Mouse (Mus musculus) gastrocnemius, postnatal 14 days (tissue): Measurements from ENCODE around the gene Timp2. TPM values are rescaled to one million over a fixed set of nuclear protein-coding genes. Genes with fewer than 3 reads are reported as not detected.
A peak's percentile ranks its signal among the peaks of the same experiment; 100 is the strongest.

Experiments used
- DNase-seq: peaks from one replicate; pipeline ENCODE4 v3.0.0; 2021; ENCODE audit warnings: mixed read lengths
- intact Hi-C: fragments of 180-260 bp; cut with DNase I; formaldehyde crosslinking; loops from one replicate; pipeline ENCODE4 v1.15.1; 2025; ENCODE audit warnings: low total_unique reads
- total RNA-seq, 2 experiments: library from RNA; stranded (reverse); gene quantifications; 2 replicates each; pipeline ENCODE4 v1.2.3; 2021

The Timp2 gene
- total RNA-seq, 2 experiments from 2014 or later: 119 to 133 TPM

DNA sequence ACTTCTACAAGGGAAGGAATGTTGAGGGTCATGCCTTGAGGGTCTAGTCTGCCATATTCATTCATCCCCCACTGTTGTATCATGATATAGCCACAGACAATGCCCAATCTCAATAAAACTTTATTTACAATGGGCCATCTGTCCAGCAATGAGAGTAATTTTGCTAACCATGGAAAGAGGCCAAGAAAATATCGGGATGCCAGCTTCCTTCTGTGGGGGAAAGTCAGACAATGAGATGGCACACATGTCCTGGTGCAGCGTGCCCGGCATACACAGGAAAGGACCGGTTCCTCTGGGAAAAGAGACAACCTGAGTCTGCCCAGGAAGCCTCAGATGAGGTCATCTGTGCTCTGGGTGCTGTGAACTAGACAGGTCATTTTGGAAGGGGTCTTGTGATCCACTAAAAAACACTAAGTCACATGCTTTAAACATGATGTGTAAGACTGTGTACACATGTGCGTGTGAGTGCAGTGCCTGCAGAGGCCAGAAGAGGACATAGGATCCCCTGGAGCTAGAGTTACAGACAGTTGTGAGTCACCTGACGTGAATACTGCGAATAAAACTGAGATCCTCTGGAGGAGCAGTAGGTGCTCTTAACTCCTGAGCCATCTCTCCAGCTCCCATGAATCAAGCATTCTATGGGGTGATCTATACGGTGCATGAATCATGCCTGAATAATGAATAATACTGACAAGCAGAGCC lies 9.0 kb downstream of the Timp2 start:
- intact Hi-C loops: no loop called here
- DNase-seq: no peak

DNA sequence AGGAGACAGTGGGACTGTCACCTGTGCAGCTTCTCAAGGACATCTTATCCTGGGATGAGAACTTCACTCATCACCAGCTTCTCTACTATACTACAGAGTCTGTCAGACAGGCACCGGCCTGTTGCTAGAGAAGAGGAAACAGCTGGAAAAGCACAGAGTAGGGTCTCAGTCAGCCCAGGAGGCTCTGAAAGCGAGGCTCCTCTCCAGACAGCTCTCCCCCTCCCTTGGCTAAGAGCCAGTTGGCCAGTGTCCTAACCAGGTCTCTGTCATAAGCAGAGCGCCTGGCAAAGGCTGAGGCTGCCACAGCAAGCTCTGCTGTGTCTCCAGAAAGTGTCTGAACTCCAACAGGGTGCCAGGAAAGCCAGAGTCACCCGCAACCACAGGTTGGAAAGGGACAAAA lies 9.8 kb downstream of the Timp2 start:
- intact Hi-C loops: no loop called here
- no peak for DNase-seq

GRCm38 (mm10) chr11:118343629-118344028 lies 11.9 kb downstream of the Timp2 start:
- intact Hi-C loops: no loop called here
- no peak for DNase-seq

- no peak for DNase-seq
- intact Hi-C loops: no loop called here
These were observed 13.0 kb downstream of the Timp2 start, which contains the start of gene Cep295nl for GRCm38 (mm10) chr11:118342400-118342981. Cep295nl (minus strand) TSS chr11:118342500.

GRCm38 (mm10) chr11:118337491-118338168 lies 17.9 kb downstream of the Timp2 start:
- no peak for DNase-seq
- intact Hi-C loops: no loop called here

GRCm38 (mm10) chr11:118333431-118333830 lies 22.1 kb downstream of the Timp2 start:
- intact Hi-C loops: no loop called here
- DNase-seq: peak; percentile 3

- no peak for DNase-seq
- intact Hi-C loops: no loop called here
These were observed 23.2 kb downstream of the Timp2 start for GRCm38 (mm10) chr11:118332376-118332775.

GRCm38 (mm10) chr11:118330777-118331176 lies 24.8 kb downstream of the Timp2 start:
- intact Hi-C loops: no loop called here
- peak; percentile 2 for DNase-seq

- intact Hi-C loops: no loop called here
These were observed 25.2 kb downstream of the Timp2 start for GRCm38 (mm10) chr11:118330361-118330760.

GRCm38 (mm10) chr11:118328947-118329346 lies 26.6 kb downstream of the Timp2 start:
- intact Hi-C loops: no loop called here
- no peak for DNase-seq

More at GRCm38 (mm10) chr11:118330361-118330760, 25.2 kb downstream of the Timp2 start:
- DNase-seq: peak; percentile 3

- intact Hi-C loops: no loop called here
- DNase-seq: no peak
These were observed 27.0 kb downstream of the Timp2 start for GRCm38 (mm10) chr11:118328511-118328910.

DNA sequence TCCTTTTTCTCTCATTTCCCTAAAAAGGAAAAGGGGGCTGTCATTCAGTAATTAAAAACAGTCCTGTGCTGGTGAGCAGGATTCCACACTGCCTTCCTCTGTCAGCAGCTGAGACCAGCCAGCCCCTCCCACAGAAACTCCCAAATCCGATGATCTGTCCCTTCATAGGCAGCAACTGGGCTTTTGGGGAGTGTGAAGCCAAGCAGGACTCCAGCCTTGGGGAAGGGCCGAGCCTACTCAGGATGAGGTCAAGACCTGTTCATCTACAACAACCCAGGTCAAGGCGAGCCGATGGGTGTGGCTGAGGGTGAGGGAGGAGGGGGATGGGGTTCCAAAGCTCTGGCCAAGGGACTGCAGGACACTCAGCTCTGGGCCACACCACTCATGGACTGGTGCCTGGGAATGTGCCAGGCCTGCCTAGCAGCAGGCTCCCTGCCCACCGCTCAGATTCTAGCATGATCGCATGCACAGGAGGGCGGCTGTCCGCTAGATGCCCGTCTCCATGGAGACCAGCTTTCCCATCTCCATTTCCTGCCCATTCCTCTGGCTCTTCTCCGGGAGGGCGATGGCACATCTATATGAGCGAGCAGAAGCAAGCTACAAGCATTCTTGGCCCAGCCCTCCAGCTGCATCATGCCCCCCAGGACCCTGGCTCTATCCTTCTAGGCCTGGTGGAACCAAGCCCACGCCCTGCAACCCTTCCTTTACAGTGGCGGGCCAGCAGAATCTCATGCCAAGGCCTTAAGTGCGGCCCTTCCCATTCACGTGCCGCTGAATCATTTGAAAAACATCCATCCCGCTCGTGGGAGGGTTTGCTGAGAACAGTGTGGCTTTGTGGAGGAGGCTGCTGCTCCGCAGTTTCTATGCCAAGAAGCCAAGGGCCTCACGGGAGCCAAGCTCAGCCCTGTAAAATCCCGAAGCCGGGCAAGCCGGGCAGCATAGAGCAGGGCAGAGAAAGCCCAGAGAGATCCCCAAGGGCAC lies 28.3 kb downstream of the Timp2 start:
- intact Hi-C loops: no loop called here
- peak; percentile 81 for DNase-seq

GRCm38 (mm10) chr11:118326491-118326890 lies 29.0 kb downstream of the Timp2 start:
- no peak for DNase-seq
- intact Hi-C loops: no loop called here

DNA sequence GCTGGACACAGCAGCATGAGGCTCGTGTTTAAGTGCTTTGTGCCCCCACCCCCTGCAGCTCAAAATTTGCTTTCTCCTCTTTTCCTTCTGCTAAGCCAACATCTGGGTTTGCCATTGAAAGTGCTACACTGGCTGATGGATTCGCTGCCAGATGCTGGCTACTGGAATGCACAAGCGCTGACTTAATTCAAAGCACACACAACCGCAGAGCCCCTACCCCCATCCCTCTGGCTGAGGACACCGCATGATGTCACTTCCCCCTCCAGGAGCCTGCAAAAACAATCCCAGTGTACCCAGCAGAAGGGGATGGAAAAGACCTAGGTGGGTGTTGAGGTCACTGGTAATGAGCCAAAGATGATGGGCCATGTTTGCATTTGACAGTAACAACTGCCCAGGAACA lies 31.0 kb downstream of the Timp2 start:
- peak; percentile 65 for DNase-seq
- intact Hi-C loops: no loop called here

DNA sequence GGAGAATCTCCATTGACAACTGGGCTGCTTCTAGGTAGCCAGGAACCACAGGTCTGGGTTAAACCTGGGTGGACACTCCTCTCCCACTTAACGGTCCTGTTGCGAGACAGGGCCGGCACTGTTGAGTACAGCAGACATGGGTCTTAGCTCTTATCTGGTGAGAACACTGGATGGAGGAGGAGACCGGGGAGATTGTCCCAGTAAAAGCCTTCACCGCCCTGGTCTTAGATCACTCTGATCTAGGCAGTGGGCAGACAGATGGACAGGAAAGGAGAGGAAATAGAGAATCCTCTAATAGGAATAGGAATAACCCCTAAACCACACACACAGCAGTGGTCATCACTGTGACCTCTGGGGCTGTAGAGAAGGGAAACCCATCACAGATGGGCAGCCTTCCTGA lies 31.6 kb downstream of the Timp2 start:
- no peak for DNase-seq
- intact Hi-C loops: no loop called here

- no peak for DNase-seq
- intact Hi-C loops: no loop called here
These were observed 32.9 kb downstream of the Timp2 start for GRCm38 (mm10) chr11:118322647-118323046.

DNA sequence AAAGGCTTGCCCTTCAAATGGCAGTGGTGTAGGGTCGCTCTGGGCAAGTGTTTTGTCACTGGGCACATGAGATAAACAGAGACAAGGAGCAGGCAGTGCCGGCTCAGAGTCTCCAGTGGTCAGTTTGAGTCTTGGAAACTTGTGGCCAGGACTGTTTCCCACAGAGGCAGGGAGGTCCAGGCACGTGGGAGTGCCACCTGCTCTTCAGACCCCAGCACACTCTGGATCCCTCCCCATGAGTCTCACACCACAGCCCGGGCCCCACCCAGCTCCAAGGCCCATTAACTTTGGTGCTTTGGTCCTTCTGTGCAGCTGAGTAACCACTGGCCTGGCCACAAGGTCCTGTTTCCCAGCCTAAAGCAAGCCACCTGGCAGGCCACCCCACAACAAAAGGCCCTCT lies 33.6 kb downstream of the Timp2 start:
- intact Hi-C loops: no loop called here
- DNase-seq: no peak

DNA sequence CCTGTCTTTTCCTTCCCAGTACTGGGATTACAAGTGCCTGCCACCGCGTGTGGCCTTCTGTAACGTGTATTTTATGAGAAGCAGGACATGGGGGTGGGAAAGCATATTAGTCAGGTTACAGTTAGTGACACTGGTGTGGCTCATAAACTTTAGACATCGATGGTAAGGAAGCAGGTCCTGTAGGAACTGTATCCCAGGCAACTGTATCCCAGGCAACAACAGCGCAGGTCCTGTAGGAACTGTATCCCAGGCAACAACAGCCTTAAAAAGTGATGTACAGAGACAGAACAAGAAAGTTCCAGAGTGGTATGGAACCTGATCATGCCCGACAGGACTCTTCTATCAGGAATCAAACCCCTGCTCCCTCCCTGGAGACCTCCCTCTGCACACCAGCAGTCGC lies 34.0 kb downstream of the Timp2 start:
- intact Hi-C loops: no loop called here
- DNase-seq: no peak

- intact Hi-C loops: no loop called here
- DNase-seq: peak; percentile 47
These were observed 36.9 kb downstream of the Timp2 start for GRCm38 (mm10) chr11:118318678-118319077.

- intact Hi-C loops: loop anchor here (2.0 kb wide), 1 partner anchor 62 kb away; no protein-coding TSS in a partner anchor
These were observed 38.4 kb downstream of the Timp2 start for GRCm38 (mm10) chr11:118317129-118317528.

More at GRCm38 (mm10) chr11:118317129-118317528, 38.4 kb downstream of the Timp2 start:
- no peak for DNase-seq
